Mouse (Mus musculus): ENCODE results near the gene 4933424G06Rik. TPM values are rescaled to one million over a fixed set of nuclear protein-coding genes. Genes with fewer than 3 reads are reported as not detected.

Gene 4933424G06Rik
- total and polyA plus RNA-seq, 3 experiments: not detected

- Histone ChIP-seq H3K27ac (ENCODE audit: control insufficient read depth, low read depth, low read length) (no peak overlapping the region), H3K4me3 (ENCODE audit: control insufficient read depth in 1 of 2, insufficient read depth in 1 of 2, low read depth in 2 of 2, low read length in 2 of 2) (no peak overlapping the region), H3K36me3 (ENCODE audit: control insufficient read depth in 1 of 2, insufficient read depth in 2 of 2, low read length in 2 of 2) (no peaks in the 10 kb centered on the region), H3K9ac (ENCODE audit: control insufficient read depth, low read depth, low read length, poor library complexity, severe bottlenecking) (no peak overlapping the region), H3K27me3 (ENCODE audit: control insufficient read depth in 1 of 2, insufficient read depth in 2 of 2, low read length in 2 of 2) (peaks cover 0 to 4% of the 10 kb centered on the region in 2 experiments; a peak in 1 of 4 replicates), H3K4me1 (ENCODE audit: control insufficient read depth in 1 of 2, insufficient read depth in 2 of 2, low read length in 2 of 2) (peaks cover 0 to 5% of the 10 kb centered on the region in 2 experiments; a peak in 1 of 4 replicates), H3K79me2 (ENCODE audit: control insufficient read depth, insufficient read depth, low read length, poor library complexity) (no peaks in the 10 kb centered on the region), H3K9me3 (replicated peaks; ENCODE audit: insufficient read depth, low read length) (no peaks in the 10 kb centered on the region)
- TF ChIP-seq SMC3 (IDR thresholded peaks at IDR 0.05; ENCODE audit: low read depth, low read length): no peak
- no peak for TF ChIP-seq MYC (IDR thresholded peaks at IDR 0.05; ENCODE audit: low read depth, low read length)
- no peak for DNase-seq (ENCODE audit: low read depth, low spot score)
Measured at GRCm38 (mm10) chr1:36745661-36746060, 35.7 kb downstream of the 4933424G06Rik start.

GRCm38 (mm10) chr1:36746452-36746851 lies 36.5 kb downstream of the 4933424G06Rik start:
- Histone ChIP-seq H3K4me3 (ENCODE audit: control insufficient read depth in 1 of 2, insufficient read depth in 1 of 2, low read depth in 2 of 2, low read length in 2 of 2) (no peak overlapping the region; a peak in 1 of 4 replicates), H3K79me2 (ENCODE audit: control insufficient read depth, insufficient read depth, low read length, poor library complexity) (no peaks in the 10 kb centered on the region), H3K9me3 (replicated peaks; ENCODE audit: insufficient read depth, low read length) (no peaks in the 10 kb centered on the region), H3K9ac (ENCODE audit: control insufficient read depth, low read depth, low read length, poor library complexity, severe bottlenecking) (no peak overlapping the region), H3K4me1 (ENCODE audit: control insufficient read depth in 1 of 2, insufficient read depth in 2 of 2, low read length in 2 of 2) (peaks cover 0 to 5% of the 10 kb centered on the region in 2 experiments; a peak in 1 of 4 replicates), H3K27me3 (ENCODE audit: control insufficient read depth in 1 of 2, insufficient read depth in 2 of 2, low read length in 2 of 2) (peaks cover 0 to 4% of the 10 kb centered on the region in 2 experiments; a peak in 1 of 4 replicates), H3K36me3 (ENCODE audit: control insufficient read depth in 1 of 2, insufficient read depth in 2 of 2, low read length in 2 of 2) (no peaks in the 10 kb centered on the region), H3K27ac (ENCODE audit: control insufficient read depth, low read depth, low read length) (no peak overlapping the region)
- DNase-seq (ENCODE audit: low read depth, low spot score): peak; percentile 72
- peak; percentile 73 to 88 (median 82) for TF ChIP-seq CTCF (IDR thresholded peaks at IDR 0.05 in 2 of 3, conservative IDR thresholded peaks at IDR 0.05 in 1 of 3; ENCODE audit: control insufficient read depth in 1 of 3, insufficient read depth in 1 of 3, low read depth in 2 of 3, low read length in 3 of 3, poor library complexity in 1 of 3, severe bottlenecking in 1 of 3)
- peak; percentile 62 for TF ChIP-seq SMC3 (IDR thresholded peaks at IDR 0.05; ENCODE audit: low read depth, low read length)
- TF ChIP-seq RCOR1 (IDR thresholded peaks at IDR 0.05; ENCODE audit: low read depth, low read length): no peak
- TF ChIP-seq ZC3H11A (IDR thresholded peaks at IDR 0.05; ENCODE audit: low read depth, low read length): peak; percentile 37
- no peak for TF ChIP-seq GATA1 (IDR thresholded peaks at IDR 0.05; ENCODE audit: low read depth, low read length)
- TF ChIP-seq RAD21 (IDR thresholded peaks at IDR 0.05; ENCODE audit: low read depth, low read length): peak; percentile 60
- TF ChIP-seq MAZ (IDR thresholded peaks at IDR 0.05; ENCODE audit: low read depth, low read length): no peak

GRCm38 (mm10) chr1:36753932-36754675 lies 44.2 kb downstream of the 4933424G06Rik start:
- Histone ChIP-seq H3K27me3 (ENCODE audit: control insufficient read depth in 1 of 2, insufficient read depth in 2 of 2, low read length in 2 of 2) (no peaks in the 10 kb centered on the region), H3K9me3 (replicated peaks; ENCODE audit: insufficient read depth, low read length) (no peaks in the 10 kb centered on the region), H3K4me1 (ENCODE audit: control insufficient read depth in 1 of 2, insufficient read depth in 2 of 2, low read length in 2 of 2) (no peaks in the 10 kb centered on the region), H3K4me3 (ENCODE audit: control insufficient read depth in 1 of 2, insufficient read depth in 1 of 2, low read depth in 2 of 2, low read length in 2 of 2) (no peak overlapping the region), H3K9ac (ENCODE audit: control insufficient read depth, low read depth, low read length, poor library complexity, severe bottlenecking) (no peak overlapping the region), H3K79me2 (ENCODE audit: control insufficient read depth, insufficient read depth, low read length, poor library complexity) (no peaks in the 10 kb centered on the region), H3K36me3 (ENCODE audit: control insufficient read depth in 1 of 2, insufficient read depth in 2 of 2, low read length in 2 of 2) (no peaks in the 10 kb centered on the region), H3K27ac (ENCODE audit: control insufficient read depth, low read depth, low read length) (no peak overlapping the region)
- peak; percentile 23 for DNase-seq (ENCODE audit: low read depth, low spot score)
- TF ChIP-seq EP300 (IDR thresholded peaks at IDR 0.05; ENCODE audit: low read depth in 1 of 2, low read length in 2 of 2): no peak
- no peak for TF ChIP-seq ZNF384 (IDR thresholded peaks at IDR 0.05; ENCODE audit: low read depth, low read length)
- TF ChIP-seq USF1 (IDR thresholded peaks at IDR 0.05; ENCODE audit: low read depth, low read length): no peak
- TF ChIP-seq E2F4 (IDR thresholded peaks at IDR 0.05; ENCODE audit: borderline replicate concordance, low read depth, low read length): no peak
- no peak for TF ChIP-seq USF2 (IDR thresholded peaks at IDR 0.05; ENCODE audit: borderline replicate concordance in 1 of 2, insufficient read depth in 1 of 2, low read depth in 1 of 2, low read length in 2 of 2)
- TF ChIP-seq MAZ (IDR thresholded peaks at IDR 0.05; ENCODE audit: low read depth, low read length): no peak
- no peak for TF ChIP-seq MEF2A (IDR thresholded peaks at IDR 0.05; ENCODE audit: extremely low read depth, insufficient replicate concordance, low read depth, low read length, poor library complexity, severe bottlenecking)
- TF ChIP-seq CHD2 (IDR thresholded peaks at IDR 0.05; ENCODE audit: low read length): no peak
- TF ChIP-seq ZMIZ1 (IDR thresholded peaks at IDR 0.05; ENCODE audit: low read depth, low read length): no peak
- TF ChIP-seq JUND (IDR thresholded peaks at IDR 0.05; ENCODE audit: low read depth, low read length): no peak
- TF ChIP-seq NRF1 (IDR thresholded peaks at IDR 0.05; ENCODE audit: insufficient read depth, low read depth, low read length, poor library complexity, severe bottlenecking): no peak
- no peak for TF ChIP-seq TCF12 (IDR thresholded peaks at IDR 0.05; ENCODE audit: low read depth, low read length)
- no peak for TF ChIP-seq HCFC1 (IDR thresholded peaks at IDR 0.05; ENCODE audit: low read depth, low read length)
- no peak for TF ChIP-seq CHD1 (IDR thresholded peaks at IDR 0.05; ENCODE audit: low read depth, low read length)
- no peak for TF ChIP-seq ZKSCAN1 (IDR thresholded peaks at IDR 0.05; ENCODE audit: low read depth, low read length)
- no peak for TF ChIP-seq RCOR1 (IDR thresholded peaks at IDR 0.05; ENCODE audit: low read depth, low read length)
- TF ChIP-seq RAD21 (IDR thresholded peaks at IDR 0.05; ENCODE audit: low read depth, low read length): no peak
- no peak for TF ChIP-seq ELF1 (IDR thresholded peaks at IDR 0.05; ENCODE audit: low read depth, low read length)
